Mouse (Mus musculus) heart, postnatal 36 days (tissue): Measurements from ENCODE around the gene Rdh5. TPM values are rescaled to one million over a fixed set of nuclear protein-coding genes. Genes with fewer than 3 reads are reported as not detected.

Experiments
- DNase-seq, 2 experiments: peaks; one replicate each; pipeline ENCODE4 v3.0.0; 2021 to 2022
- intact Hi-C: fragments of 180-260 bp; cut with DNase I; formaldehyde crosslinking; loops from one replicate; pipeline ENCODE4 v1.15.1; 2025
- total RNA-seq, 2 experiments: library from RNA; stranded (reverse); gene quantifications; 2 replicates each; pipeline ENCODE4 v1.2.3; 2021

The Rdh5 gene
- total RNA-seq, 2 experiments from 2014 or later: 6.4 to 7.5 TPM

DNA sequence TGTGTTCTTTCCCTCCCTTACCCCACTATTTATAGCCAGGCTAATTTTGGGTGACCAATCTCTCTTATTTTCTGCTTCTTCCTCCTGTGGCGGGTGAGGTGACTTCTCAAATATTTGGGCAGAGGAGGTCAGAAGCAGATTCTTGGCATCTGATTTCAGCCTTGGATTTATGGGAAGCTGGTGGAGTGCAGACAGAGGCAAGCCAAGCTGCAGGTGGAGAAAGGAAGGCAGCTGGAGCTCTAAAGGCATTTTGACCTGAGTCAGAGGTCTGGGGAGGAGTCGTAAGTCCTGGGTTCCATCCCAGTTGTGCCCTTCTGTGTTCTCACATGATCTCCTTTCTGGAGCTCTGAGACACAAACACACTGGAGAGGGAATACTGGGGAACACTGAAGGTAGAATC lies 8.8 kb upstream of the Rdh5 start:
- intact Hi-C loops: no loop called here
- peak in 1 of 2 experiments; percentile 37 for DNase-seq

- DNase-seq: no peak
- intact Hi-C loops: no loop called here
Observed at GRCm38 (mm10) chr10:128929638-128930378, 7.1 kb upstream of the Rdh5 start.

- no peak for DNase-seq
Observed at GRCm38 (mm10) chr10:128928356-128928755, 5.7 kb upstream of the Rdh5 start.

GRCm38 (mm10) chr10:128923935-128924334 lies 1.2 kb upstream of the Rdh5 start, which contains the start of gene Bloc1s1:
Gene Bloc1s1, minus strand, starts transcription at chr10:128924035.
- intact Hi-C loops: no loop called here
- DNase-seq: no peak

More at GRCm38 (mm10) chr10:128928356-128928755, 5.7 kb upstream of the Rdh5 start:
- intact Hi-C loops: no loop called here

GRCm38 (mm10) chr10:128923013-128923691 lies 464 bp upstream of the Rdh5 start:
- intact Hi-C loops: no loop called here

GRCm38 (mm10) chr10:128921883-128922821 lies 536 bp downstream of the Rdh5 start:
- no peak for DNase-seq
- intact Hi-C loops: no loop called here

More at GRCm38 (mm10) chr10:128923013-128923691, 464 bp upstream of the Rdh5 start:
- DNase-seq: peak; percentile 95 to 96

DNA sequence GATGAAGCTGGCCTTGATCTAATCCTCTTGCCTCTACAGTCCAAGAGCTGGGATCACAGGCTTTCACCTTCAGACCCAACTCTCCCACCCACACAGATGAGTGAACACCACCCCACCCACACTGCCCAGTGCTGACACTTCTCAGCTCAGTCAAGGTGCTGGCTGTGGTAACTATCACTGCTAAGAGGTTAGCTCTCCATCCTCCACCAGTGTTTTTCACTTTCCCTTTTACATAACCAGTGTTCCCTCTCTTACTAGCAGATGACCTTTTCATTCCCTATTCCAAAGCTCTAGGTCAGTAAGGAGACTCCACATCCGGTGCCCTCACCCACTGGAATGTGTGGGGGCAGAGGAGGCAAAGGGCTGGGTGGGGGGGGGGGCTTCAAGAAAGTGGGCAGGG lies 1.4 kb downstream of the Rdh5 start:
- no peak for DNase-seq
- intact Hi-C loops: no loop called here

GRCm38 (mm10) chr10:128920736-128921161 lies 1.9 kb downstream of the Rdh5 start:
- intact Hi-C loops: no loop called here
- DNase-seq: peak in 1 of 2 experiments; percentile 44

DNA sequence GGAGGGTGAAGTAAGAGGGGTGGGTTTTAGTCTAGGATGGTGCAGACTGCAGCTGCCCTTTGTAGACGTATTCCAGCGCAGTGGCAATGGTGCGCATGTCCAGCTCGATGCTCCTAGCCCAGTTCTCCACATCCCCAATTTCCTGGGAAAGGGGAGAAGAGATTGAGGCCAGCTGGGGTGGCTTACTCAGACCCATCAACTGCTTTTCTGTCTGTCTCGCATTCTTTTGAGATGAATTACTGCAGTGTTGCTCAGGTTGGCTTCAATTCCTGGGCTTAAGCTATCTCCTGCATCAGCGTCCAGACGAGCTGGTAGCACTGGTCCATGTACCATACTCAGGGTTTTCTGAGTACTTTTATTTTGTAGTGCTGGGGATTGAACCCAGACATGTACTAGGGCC lies 2.7 kb downstream of the Rdh5 start:
- intact Hi-C loops: loop anchor here (5.0 kb wide), 1 partner anchor 57 kb away; no protein-coding TSS in a partner anchor

DNA sequence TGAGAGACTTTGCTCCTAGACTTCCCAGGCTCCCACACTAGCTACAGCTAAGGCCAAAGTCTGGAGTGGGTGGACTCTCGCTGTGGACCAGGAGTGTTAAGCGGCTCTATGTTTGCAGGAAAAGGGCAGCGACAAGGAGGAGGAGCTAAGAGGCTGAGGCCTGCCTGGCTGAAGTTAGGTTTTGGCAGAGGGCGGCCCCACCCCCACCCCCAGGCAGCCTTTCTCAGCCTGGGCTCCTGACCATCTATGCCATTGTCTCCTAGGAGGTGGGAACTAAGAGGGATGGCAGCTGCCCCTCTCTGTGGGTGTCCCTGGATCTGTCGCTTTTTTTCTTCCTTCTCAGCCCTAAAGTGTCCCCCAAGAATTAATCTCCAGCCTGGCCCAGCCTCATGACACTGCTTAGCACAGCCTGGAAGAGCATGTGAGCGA lies 3.5 kb downstream of the Rdh5 start:
- intact Hi-C loops: loop anchor here (5.0 kb wide), 1 partner anchor 58 kb away; no protein-coding TSS in a partner anchor
- peak in 1 of 2 experiments; percentile 41 for DNase-seq

More for the DNA sequence above, 2.7 kb downstream of the Rdh5 start:
- DNase-seq: no peak

- DNase-seq: peak; percentile 46 to 51
- intact Hi-C loops: loop anchor here (5.0 kb wide), 1 partner anchor 59 kb away; no protein-coding TSS in a partner anchor
Observed at GRCm38 (mm10) chr10:128918246-128918645, 4.4 kb downstream of the Rdh5 start.

GRCm38 (mm10) chr10:128917400-128917799 lies 5.3 kb downstream of the Rdh5 start:
- intact Hi-C loops: loop anchor here (5.0 kb wide), 1 partner anchor 60 kb away; no protein-coding TSS in a partner anchor
- DNase-seq: no peak

GRCm38 (mm10) chr10:128916665-128917064 lies 6.0 kb downstream of the Rdh5 start:
- DNase-seq: no peak
- intact Hi-C loops: loop anchor here (5.0 kb wide), 1 partner anchor 61 kb away; no protein-coding TSS in a partner anchor

DNA sequence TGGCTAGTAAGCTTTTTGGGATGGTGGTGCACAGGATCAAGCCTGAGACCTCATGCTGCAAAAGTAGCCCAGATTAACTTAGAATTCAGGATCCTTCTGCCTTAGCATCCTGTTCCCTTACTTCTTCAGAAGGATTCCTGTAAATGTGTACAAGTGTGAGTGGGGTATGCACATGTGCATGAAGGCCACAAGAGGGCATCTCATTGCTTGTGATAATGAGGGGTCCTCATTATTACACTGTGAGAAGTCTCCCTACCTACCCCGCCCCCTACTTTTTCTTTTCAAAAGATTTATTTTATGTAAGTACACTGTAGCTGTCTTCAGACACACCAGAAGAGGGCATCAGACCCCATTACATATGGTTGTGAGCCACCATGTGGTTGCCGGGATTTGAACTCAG lies 7.1 kb downstream of the Rdh5 start:
- intact Hi-C loops: loop anchor here (5.0 kb wide), 1 partner anchor 62 kb away; no protein-coding TSS in a partner anchor

DNA sequence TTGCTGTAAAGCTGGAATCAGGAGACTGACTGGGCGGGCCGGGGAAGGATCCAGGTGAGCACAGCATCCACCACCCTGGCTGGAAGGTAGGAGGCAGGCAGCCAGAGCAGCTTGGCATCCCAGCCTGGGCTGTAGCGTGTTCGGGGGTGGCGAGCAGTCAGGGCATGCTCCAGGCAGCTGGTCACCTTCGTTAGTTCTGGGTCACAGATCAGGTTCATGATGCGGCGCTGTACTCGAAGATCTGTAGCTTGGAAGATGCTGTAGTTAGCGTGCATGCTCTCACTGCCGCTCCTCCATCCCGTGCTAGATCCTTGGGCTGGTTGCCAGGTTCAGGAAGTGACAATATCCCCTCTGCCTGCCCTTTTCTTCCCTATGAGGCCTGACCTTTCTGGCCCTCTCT lies 9.0 kb downstream of the Rdh5 start:
- DNase-seq: no peak
- intact Hi-C loops: loop anchor here (2.0 kb wide), 1 partner anchor 31 kb away; no protein-coding TSS in a partner anchor

More for the DNA sequence above, 7.1 kb downstream of the Rdh5 start:
- no peak for DNase-seq

DNA sequence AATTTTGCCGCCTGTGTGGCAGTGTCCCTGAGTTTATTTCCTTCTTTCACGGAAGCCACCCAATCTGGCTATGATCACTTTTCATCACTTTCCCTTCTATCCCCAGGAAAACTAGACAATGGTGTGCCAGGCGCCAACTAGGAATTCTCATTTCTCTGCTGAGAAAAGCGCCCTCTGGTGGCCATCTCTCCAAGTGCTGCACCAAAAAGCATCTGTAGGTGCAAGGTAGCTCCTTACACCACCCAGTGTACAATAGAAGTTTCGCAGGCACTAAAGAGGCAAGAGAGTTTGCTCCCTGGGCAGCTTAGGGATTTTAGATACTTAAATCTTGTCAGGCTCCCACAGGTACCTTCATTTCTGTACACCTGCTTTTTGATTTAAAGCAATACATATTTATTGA lies 9.5 kb downstream of the Rdh5 start:
- intact Hi-C loops: loop anchor here (2.0 kb wide), 1 partner anchor 32 kb away; no protein-coding TSS in a partner anchor
- DNase-seq: peak; percentile 86 to 92

DNA sequence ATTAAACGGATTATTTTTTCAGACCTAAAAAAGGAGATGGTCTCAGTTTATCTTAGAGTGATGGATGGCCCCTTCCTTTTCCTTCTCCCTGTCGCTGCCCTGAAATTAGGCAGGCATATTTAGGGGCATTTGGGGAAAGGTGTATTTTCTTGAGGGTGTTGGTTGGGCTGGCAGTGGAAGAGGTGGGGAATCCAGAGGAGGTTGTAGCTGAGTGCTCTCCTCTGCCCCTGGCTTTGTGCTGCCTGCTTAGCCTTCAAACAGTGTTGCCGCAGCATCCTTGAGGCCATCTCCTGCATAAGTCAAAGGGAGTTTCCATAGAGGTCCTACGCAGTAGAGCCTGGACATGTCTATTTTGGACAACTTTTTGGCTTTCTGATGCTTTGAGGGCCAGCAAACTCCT lies 9.9 kb downstream of the Rdh5 start:
- intact Hi-C loops: loop anchor here (2.0 kb wide), 1 partner anchor 32 kb away; no protein-coding TSS in a partner anchor

GRCm38 (mm10) chr10:128912268-128912667 lies 10.4 kb downstream of the Rdh5 start:
- intact Hi-C loops: loop anchor here (2.0 kb wide), 1 partner anchor 33 kb away; no protein-coding TSS in a partner anchor
- no peak for DNase-seq

More for the DNA sequence above, 9.9 kb downstream of the Rdh5 start:
- no peak for DNase-seq

GRCm38 (mm10) chr10:128911430-128911829 lies 11.3 kb downstream of the Rdh5 start:
- intact Hi-C loops: no loop called here
- no peak for DNase-seq
